Mouse (Mus musculus) layer of hippocampus, postnatal 25 days (tissue): ENCODE data around the gene Lhpp. TPM values are rescaled to one million over a fixed set of nuclear protein-coding genes. Genes with fewer than 3 reads are reported as not detected.

Experiments
- DNase-seq, 2 experiments: peaks; one replicate each; pipeline ENCODE4 v3.0.0; 2022; ENCODE audit warnings: mixed read lengths in 2 of 2, low spot score in 1 of 2; ENCODE audit errors: extremely low spot score in 1 of 2
- total RNA-seq, 2 experiments: library from RNA; stranded (reverse); gene quantifications; 2 replicates each; pipeline ENCODE4 v1.2.3; 2021

The Lhpp gene
- 10 to 100 TPM; 28.0 to 30.6 TPM for total RNA-seq

- peak; percentile 63 to 77 for DNase-seq
These were observed at the start of gene Lhpp for GRCm38 (mm10) chr7:132610468-132611318. Lhpp (plus strand) TSS chr7:132610638.

GRCm38 (mm10) chr7:132565831-132566230, 44.6 kb upstream of the Lhpp start:
- DNase-seq = no peak

GRCm38 (mm10) chr7:132568817-132569216, 41.6 kb upstream of the Lhpp start:
- DNase-seq = no peak

DNA sequence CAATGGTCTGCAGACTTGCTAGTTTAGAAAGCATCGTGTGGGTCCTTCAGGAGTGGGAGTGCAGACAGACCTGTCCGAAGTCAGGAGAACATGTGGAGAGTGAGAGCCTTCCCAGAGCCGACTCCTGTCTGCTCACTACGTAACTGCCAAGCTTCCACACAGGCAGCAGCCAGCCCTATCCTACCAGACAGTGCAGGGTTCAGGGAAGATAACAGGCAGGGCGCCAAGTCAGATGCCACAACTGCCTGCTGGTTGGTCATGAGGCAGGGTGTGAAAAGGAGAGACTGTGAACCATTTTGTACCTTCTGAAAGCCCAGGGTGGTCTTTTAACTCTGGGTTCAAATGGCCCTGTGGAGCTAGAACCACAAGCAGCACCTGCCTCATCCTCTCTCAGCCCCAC, 40.4 kb upstream of the Lhpp start:
- no peak for DNase-seq

- DNase-seq = no peak
These were observed 39.0 kb upstream of the Lhpp start for GRCm38 (mm10) chr7:132571481-132571880.

DNA sequence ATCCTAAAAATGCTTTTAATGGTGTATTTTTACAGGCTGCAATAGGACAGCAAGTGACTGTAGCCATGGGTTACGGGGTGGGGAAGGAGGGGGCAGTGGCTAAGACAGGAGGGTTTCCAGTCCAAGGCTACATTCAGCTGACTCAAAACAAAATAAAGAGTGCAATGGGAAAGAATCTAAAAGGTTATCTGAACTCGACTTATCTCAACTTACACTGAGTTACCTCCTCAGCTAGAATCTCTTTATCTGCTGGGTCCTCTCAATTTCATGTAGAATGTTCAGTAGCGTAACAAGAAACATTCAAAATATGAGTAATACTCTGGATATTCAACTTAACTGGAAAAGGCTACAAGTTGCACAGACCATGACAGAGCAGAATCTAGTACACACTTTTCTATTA, 37.7 kb upstream of the Lhpp start:
- no peak for DNase-seq

DNA sequence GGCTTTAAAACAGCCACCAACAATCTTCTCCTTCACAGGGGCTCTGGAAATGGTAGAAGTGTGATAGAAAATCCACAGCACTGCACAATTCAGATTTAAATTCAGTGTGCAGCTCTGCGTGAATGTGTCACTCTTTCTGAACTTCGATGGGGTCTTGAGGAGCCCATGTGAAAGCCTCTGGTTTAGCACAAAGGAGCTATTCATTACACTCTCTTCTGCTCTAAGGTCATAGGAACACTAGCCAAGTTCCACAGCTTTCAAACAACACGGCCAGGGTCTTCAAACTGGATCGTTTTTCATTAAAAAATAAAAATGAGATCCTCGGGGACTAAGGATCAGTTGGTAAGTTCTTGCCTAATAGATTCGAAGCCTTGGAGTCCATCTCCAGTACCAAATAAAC, 37.2 kb upstream of the Lhpp start:
- no peak for DNase-seq

GRCm38 (mm10) chr7:132574646-132575045, 35.8 kb upstream of the Lhpp start:
- DNase-seq = no peak

GRCm38 (mm10) chr7:132575623-132576022, 34.8 kb upstream of the Lhpp start:
- peak in 1 of 2 experiments; percentile 78 for DNase-seq

DNA sequence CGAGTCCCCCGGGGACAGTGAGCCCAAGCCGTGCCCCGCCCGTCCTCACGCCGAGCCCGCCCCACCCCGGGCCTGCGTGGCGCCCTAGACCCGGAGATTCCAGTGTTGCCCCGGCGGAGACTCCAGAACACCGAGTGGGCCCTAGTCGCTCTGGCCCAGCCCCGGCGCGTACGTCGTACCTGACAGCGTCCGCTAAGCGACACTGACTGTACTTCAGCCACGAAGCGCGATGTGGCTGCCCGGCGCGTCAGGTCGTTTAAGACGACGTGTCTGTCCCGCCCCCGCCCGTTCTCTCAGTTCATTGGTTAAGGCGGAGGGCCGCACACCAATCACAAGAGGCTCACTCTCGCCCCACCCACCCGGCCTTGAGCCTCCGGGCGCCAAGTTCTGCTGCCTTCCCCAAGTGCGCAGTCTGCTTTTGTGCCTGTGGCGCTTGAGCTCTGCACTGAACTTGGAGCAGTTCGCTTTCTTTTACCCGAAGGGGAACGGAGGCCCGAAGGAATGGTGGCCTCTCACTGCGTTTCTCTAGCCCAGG, 34.3 kb upstream of the Lhpp start, which contains the start of gene Oat:
TSS of gene Oat (minus strand) at position 283 of the 535 bp plus-strand sequence.
- DNase-seq = peak; percentile 75 to 81

GRCm38 (mm10) chr7:132576891-132577290, 33.5 kb upstream of the Lhpp start:
- no peak for DNase-seq

DNA sequence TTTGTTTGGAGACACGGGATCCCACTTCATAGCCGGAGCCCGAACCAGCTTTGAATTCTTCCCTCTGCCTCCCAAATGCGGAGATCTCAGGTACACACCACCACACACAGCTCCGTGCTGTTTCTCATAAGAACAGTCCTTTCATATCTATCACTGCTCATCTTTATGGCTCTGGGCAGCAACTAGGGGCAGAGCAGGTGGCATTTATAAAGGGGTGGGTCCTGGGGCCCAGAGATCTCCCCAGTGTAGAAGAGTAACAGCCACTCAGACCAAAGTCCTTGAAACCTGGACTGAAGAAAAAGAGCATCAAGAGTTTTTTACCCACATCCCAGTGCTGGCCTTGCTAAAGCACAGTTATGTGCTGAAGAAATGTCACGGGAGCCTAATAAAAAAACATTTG, 29.9 kb upstream of the Lhpp start:
- DNase-seq = no peak

DNA sequence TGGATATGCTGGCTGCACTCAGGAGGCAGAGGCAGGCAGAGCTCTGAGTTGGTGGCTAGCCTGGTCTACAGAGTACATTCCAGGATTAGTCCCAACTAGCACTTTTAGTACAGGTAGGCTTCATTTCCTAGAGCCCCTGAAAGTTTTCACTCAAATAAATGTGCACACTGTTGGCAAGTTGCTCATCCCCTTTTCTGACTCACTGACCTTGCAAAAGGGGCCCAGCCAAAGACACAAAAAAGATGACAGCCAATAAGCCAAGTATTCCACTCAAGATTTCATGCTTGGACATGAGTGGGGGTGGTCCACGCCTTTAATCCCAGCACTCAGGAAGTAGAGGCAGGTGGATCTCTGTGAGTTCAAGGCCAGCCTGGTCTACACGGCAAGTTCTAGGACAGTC, 29.0 kb upstream of the Lhpp start:
- no peak for DNase-seq

- no peak for DNase-seq
These were observed 24.5 kb upstream of the Lhpp start for GRCm38 (mm10) chr7:132585695-132586491.

GRCm38 (mm10) chr7:132587167-132587566, 23.3 kb upstream of the Lhpp start:
- no peak for DNase-seq

DNA sequence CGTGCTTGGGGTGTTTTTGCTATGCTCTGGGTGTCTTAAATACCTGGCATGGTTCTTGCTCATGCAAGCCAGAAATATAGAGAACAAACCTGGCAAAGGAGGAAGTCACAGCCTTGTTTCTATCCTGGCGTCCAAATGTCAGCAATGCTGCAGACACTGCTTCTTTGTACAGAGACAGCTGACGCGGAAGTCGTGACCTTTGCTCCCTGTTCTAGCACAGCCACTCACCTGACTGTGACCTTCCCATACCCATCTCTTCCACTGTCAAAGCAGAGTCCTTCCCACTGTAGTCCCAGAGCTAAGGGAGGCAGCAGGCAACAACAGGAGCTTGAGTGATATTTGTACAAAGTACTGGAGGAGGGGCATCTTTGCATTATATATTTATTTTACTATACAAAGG, 20.8 kb upstream of the Lhpp start:
- no peak for DNase-seq

DNA sequence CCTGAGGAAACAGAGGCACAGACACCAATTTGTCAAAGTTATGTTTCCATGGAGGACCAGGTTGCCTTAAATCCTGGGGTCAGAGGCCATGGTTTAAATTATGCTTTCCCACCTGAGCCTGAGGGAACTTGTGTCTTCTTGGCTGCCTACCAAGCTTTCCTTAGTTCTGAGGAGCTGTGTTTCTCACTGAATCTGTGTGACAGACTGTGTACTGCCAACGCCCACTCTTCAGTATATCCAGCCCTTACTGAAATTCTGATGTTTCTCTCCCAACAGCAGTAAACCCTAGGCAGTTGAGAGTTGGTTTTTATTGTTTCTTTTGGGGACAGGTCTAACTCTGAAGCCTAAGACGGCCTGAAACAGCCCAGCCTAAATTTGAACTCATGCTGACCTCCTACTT, 16.7 kb upstream of the Lhpp start:
- no peak for DNase-seq

GRCm38 (mm10) chr7:132594325-132594724, 16.1 kb upstream of the Lhpp start:
- no peak for DNase-seq

DNA sequence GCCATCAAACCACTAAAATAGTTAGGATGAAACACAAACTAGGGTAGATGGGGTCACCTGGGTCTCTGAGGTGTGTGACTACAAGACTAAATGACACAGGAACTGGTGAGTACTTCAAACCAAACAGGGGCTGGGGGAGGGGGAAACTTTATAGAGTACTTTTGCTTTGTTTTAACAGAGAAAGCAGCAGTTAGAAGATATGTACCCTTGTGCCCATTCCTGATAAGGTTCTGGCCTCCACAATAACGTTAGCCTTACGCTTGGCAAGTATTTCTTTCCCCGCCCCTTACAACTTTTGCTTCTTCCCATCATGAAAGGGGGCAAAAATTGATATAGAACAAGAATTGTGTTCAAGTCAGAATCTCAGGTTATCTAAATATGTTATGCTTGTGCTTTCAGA, 14.7 kb upstream of the Lhpp start:
- DNase-seq = no peak

- no peak for DNase-seq
These were observed 13.7 kb upstream of the Lhpp start for GRCm38 (mm10) chr7:132596557-132597250.
